Mouse (Mus musculus) duodenum, adult 2 months (tissue): ENCODE results near the gene Prss1. TPM values are rescaled to one million over a fixed set of nuclear protein-coding genes. Genes with fewer than 3 reads are reported as not detected.

ENCODE experiments used
- polyA plus RNA-seq: library from polyadenylated mRNA; depleted of rRNA; stranded (reverse); fragments of >200 nt; gene quantifications from 2 replicates; pipeline ENCODE4 v1.2.3, GENCODE M21; 2012; ENCODE audit warnings: low replicate concordance; rRNA removed

Gene Prss1
- polyA plus RNA-seq, result 18.2 TPM in 1 of 2 replicates, not detected in the other

DNA sequence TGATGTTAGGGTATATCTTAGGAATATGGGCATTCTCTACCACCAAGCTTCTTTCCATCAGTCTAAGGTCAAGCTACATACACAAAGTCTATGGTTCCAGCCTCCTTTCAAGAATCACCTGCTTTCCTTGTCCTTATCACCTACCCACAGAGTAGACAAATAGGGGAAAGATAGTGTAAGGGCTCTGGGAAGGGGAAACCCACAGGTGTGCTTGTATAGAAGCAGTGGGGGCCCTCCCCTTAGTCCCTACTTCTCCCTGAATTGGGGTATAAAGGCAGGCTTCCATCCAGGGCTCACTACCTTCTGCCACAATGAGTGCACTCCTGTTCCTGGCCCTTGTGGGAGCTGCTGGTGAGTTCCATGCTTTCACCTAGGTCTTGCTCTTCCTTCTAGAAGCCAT, at the start of gene Prss1:
Prss1 (plus strand) TSS at position 301 of the 400 bp plus-strand sequence.

DNA sequence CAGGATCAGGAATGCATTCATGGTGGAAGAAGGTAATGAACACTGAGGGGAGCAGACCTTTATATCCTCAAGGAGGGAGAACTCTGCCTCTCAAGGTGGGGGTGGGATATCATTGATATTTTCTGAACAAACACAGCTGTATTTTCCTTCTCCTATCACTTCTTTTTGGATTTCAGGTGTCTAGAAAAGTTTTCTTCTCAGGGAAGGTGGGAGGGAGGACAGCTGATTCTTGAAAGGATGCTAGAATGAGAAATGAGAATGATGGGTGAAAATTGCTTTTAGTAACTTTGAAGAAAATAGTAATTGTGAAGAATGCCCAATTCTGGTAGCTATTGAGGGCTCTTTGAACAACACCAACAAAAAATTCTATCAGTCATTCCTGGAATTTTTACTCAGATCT, 12.7 kb upstream of the Prss1 start, which contains the start of gene Gm10334:
Gm10334 (minus strand) TSS at position 101 of the 400 bp plus-strand sequence.

Other genes with a start within 250 kb of the Prss1 start
- 8.9 and 6,055 TPM in 2 replicates for gene Try4, start 156.7 kb upstream of the Prss1 start, polyA plus RNA-seq
- 4.8 and 3,560 TPM in 2 replicates for gene Try5, start 142.1 kb upstream of the Prss1 start, polyA plus RNA-seq
- gene Try10, start 104.8 kb upstream of the Prss1 start, polyA plus RNA-seq, result 0.13 and 63.8 TPM in 2 replicates
- 0.83 and 678 TPM in 2 replicates for gene Prss3, start 81.3 kb upstream of the Prss1 start, polyA plus RNA-seq
- gene Gm5771, start 66.6 kb upstream of the Prss1 start, polyA plus RNA-seq, result 0.14 and 207 TPM in 2 replicates
- 29.5 TPM in 1 of 2 replicates, not detected in the other for gene Gm10334, start 12.8 kb upstream of the Prss1 start, polyA plus RNA-seq
- gene Prss2, start 62.9 kb downstream of the Prss1 start, polyA plus RNA-seq, result 13.3 and 6,184 TPM in 2 replicates
- gene Ephb6, start 146.6 kb downstream of the Prss1 start, polyA plus RNA-seq, result 1.2 and 2.4 TPM in 2 replicates
- gene Trpv6, start 177.5 kb downstream of the Prss1 start, polyA plus RNA-seq, result 15.3 TPM in 1 of 2 replicates, not detected in the other
- gene Trpv5, start 221.8 kb downstream of the Prss1 start, polyA plus RNA-seq, result not detected in 2 replicates
- 0.19 TPM in 1 of 2 replicates, not detected in the other for gene Llcfc1, start 225.5 kb downstream of the Prss1 start, polyA plus RNA-seq
- gene Kel, start 245.4 kb downstream of the Prss1 start, polyA plus RNA-seq, result 0.07 TPM in 1 of 2 replicates, not detected in the other